Mouse (Mus musculus): Measurements from ENCODE around the gene Tcp11. TPM values are rescaled to one million over a fixed set of nuclear protein-coding genes. Genes with fewer than 3 reads are reported as not detected.

Tcp11 gene
- polyA plus RNA-seq, 1 experiment, result 0.29 TPM

DNA sequence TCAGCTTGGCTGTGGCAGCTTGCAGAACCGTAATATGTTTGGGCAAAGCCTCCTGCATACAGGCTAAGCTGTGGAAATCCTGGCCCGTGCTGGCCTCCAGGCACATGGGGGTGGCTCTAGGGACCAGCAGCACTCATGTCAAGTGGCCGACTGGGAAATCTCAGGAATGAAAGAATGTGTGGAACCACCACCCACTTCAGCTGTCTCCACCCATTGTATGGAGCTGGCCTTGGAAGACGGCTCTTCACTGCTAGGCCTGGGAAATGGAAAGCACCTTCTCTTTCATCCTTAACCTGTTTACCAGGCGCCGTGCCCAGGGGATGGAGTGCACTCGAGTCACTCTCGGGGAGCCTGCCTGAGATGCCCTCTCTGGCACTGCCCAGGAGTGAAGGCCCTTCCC, 45.5 kb downstream of the Tcp11 start:
- peaks cover 2% of the 10 kb centered on the region; the same call in 1 of the 2 replicates for H3K4me1 ChIP-seq (ENCODE audit: control insufficient read depth, insufficient read depth, insufficient read length, low read length)

DNA sequence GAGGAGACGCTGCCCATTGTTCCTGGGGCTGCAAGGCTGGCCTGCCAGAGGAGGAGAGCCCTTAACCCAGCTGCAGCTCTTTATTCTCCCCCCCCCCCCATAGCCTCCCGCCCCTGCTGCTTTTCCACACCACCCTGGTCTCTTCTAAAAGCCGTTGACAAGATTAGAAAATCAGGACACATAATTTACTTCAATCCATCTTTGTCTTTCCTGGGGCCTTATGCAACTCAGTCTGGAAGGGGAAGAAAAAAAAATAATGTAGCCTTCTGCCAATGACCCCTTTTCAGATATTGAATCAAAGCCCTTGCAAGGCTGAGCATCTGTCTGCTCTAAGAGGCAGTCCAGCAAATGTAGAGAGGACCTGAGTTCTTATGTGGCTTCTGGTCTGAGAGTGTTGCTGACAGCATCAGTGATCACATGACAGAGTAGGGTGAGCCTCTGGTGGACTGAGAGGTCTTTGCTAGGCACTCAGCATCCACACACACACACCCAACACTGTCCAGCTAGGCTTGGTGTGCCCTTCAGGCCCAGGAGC, 47.3 kb downstream of the Tcp11 start:
- TF ChIP-seq CTCF (IDR thresholded peaks at IDR 0.05; ENCODE audit: extremely low read depth, insufficient read length, insufficient replicate concordance, low read depth, low read length), result no peak
- TF ChIP-seq POLR2A (IDR thresholded peaks at IDR 0.05; ENCODE audit: low read depth, low read length), result no peak
- Histone ChIP-seq H3K27me3 (ENCODE audit: control insufficient read depth, insufficient read depth, low read length) (no peaks in the 10 kb centered on the region), H3K4me3 (ENCODE audit: low read depth, low read length) (no peak overlapping the region), H3K36me3 (ENCODE audit: control insufficient read depth, insufficient read depth, low read length) (peaks cover 8% of the 10 kb centered on the region; the same call in 1 of the 2 replicates), H3K27ac (ENCODE audit: insufficient read depth, low read depth, low read length) (no peak overlapping the region), H3K4me1 (ENCODE audit: control insufficient read depth, insufficient read depth, insufficient read length, low read length) (peaks cover 2% of the 10 kb centered on the region; the same call in 1 of the 2 replicates)
- WGBS, result 83% methylated on average over 3 of the region's 3 CpGs

More for the DNA sequence above, 45.5 kb downstream of the Tcp11 start:
- Histone ChIP-seq H3K27ac (ENCODE audit: insufficient read depth, low read depth, low read length) (no peak overlapping the region), H3K36me3 (ENCODE audit: control insufficient read depth, insufficient read depth, low read length) (peaks cover 18% of the 10 kb centered on the region), H3K27me3 (ENCODE audit: control insufficient read depth, insufficient read depth, low read length) (no peaks in the 10 kb centered on the region), H3K4me3 (ENCODE audit: low read depth, low read length) (no peak overlapping the region)
- TF ChIP-seq CTCF (IDR thresholded peaks at IDR 0.05; ENCODE audit: extremely low read depth, insufficient read length, insufficient replicate concordance, low read depth, low read length) (no peak), POLR2A (IDR thresholded peaks at IDR 0.05; ENCODE audit: low read depth, low read length) (no peak)
- WGBS, result 59% methylated on average over 8 of the region's 8 CpGs

DNA sequence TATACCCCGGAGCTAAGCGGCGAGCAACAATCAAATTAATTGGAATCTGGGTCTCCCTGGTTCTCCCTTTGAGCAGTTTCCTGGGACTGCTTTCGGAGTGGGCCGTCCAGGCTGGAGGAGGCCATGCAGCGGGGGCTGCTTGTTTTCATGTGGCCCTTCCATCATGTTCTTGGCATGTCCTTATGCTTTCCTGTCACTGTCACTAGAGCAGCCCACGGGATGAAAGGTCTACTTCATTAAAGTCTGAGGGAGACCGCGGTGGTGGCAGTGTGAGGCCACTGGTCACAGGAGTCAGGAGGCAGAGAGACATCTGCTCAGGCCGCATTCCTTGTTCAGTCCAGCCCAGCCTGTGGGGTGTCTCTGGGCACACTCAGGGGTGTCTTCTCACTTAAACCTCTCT, 48.2 kb downstream of the Tcp11 start:
- 92% methylated on average over 10 of the region's 10 CpGs for WGBS
- TF ChIP-seq POLR2A (IDR thresholded peaks at IDR 0.05; ENCODE audit: low read depth, low read length) (no peak), CTCF (IDR thresholded peaks at IDR 0.05; ENCODE audit: extremely low read depth, insufficient read length, insufficient replicate concordance, low read depth, low read length) (no peak)
- H3K4me3 ChIP-seq (ENCODE audit: low read depth, low read length), result no peak overlapping the region
- H3K4me1 ChIP-seq (ENCODE audit: control insufficient read depth, insufficient read depth, insufficient read length, low read length), result peaks cover 2% of the 10 kb centered on the region; the same call in 1 of the 2 replicates
- no peaks in the 10 kb centered on the region for H3K27me3 ChIP-seq (ENCODE audit: control insufficient read depth, insufficient read depth, low read length)
- peaks cover 6% of the 10 kb centered on the region; the same call in 1 of the 2 replicates for H3K36me3 ChIP-seq (ENCODE audit: control insufficient read depth, insufficient read depth, low read length)
- H3K27ac ChIP-seq (ENCODE audit: insufficient read depth, low read depth, low read length), result no peak overlapping the region

- peaks cover 5% of the 10 kb centered on the region; the same call in 1 of the 2 replicates for H3K4me1 ChIP-seq (ENCODE audit: control insufficient read depth, insufficient read depth, insufficient read length, low read length)
- WGBS, result 76% methylated on average over 9 of the region's 9 CpGs
- H3K27ac ChIP-seq (ENCODE audit: insufficient read depth, low read depth, low read length), result no peak overlapping the region
- H3K36me3 ChIP-seq (ENCODE audit: control insufficient read depth, insufficient read depth, low read length), result peaks cover 6% of the 10 kb centered on the region; the same call in 1 of the 2 replicates
- H3K4me3 ChIP-seq (ENCODE audit: low read depth, low read length), result no peak overlapping the region
- TF ChIP-seq CTCF (IDR thresholded peaks at IDR 0.05; ENCODE audit: extremely low read depth, insufficient read length, insufficient replicate concordance, low read depth, low read length) (no peak), POLR2A (IDR thresholded peaks at IDR 0.05; ENCODE audit: low read depth, low read length) (no peak)
- H3K27me3 ChIP-seq (ENCODE audit: control insufficient read depth, insufficient read depth, low read length), result no peaks in the 10 kb centered on the region
Measured at GRCm38 (mm10) chr17:28031281-28031941, 49.0 kb downstream of the Tcp11 start.

- no peak overlapping the region for H3K27ac ChIP-seq (ENCODE audit: insufficient read depth, low read depth, low read length)
- 0 out of 2 replicates have a peak, but pooled peaks cover 4% of the 10 kb centered on the region for H3K36me3 ChIP-seq (ENCODE audit: control insufficient read depth, insufficient read depth, low read length)
- H3K4me1 ChIP-seq (ENCODE audit: control insufficient read depth, insufficient read depth, insufficient read length, low read length), result peaks cover 12% of the 10 kb centered on the region
Measured at GRCm38 (mm10) chr17:28030446-28030845, 50.0 kb downstream of the Tcp11 start.

GRCm38 (mm10) chr17:28029308-28029707, 51.1 kb downstream of the Tcp11 start:
- H3K4me1 ChIP-seq (ENCODE audit: control insufficient read depth, insufficient read depth, insufficient read length, low read length), result peaks cover 16% of the 10 kb centered on the region
- TF ChIP-seq POLR2A (IDR thresholded peaks at IDR 0.05; ENCODE audit: low read depth, low read length) (no peak), CTCF (IDR thresholded peaks at IDR 0.05; ENCODE audit: extremely low read depth, insufficient read length, insufficient replicate concordance, low read depth, low read length) (no peak)
- H3K27ac ChIP-seq (ENCODE audit: insufficient read depth, low read depth, low read length), result no peak overlapping the region
- 0 out of 2 replicates have a peak, but pooled peaks cover 3% of the 10 kb centered on the region for H3K36me3 ChIP-seq (ENCODE audit: control insufficient read depth, insufficient read depth, low read length)
- WGBS, result 84% methylated on average over 2 of the region's 2 CpGs
- no peaks in the 10 kb centered on the region for H3K27me3 ChIP-seq (ENCODE audit: control insufficient read depth, insufficient read depth, low read length)
- H3K4me3 ChIP-seq (ENCODE audit: low read depth, low read length), result no peak overlapping the region

More at GRCm38 (mm10) chr17:28030446-28030845, 50.0 kb downstream of the Tcp11 start:
- Histone ChIP-seq H3K4me3 (ENCODE audit: low read depth, low read length) (no peak overlapping the region), H3K27me3 (ENCODE audit: control insufficient read depth, insufficient read depth, low read length) (no peaks in the 10 kb centered on the region)
- 90% methylated on average over 10 of the region's 10 CpGs for WGBS
- TF ChIP-seq POLR2A (IDR thresholded peaks at IDR 0.05; ENCODE audit: low read depth, low read length), result no peak
- TF ChIP-seq CTCF (IDR thresholded peaks at IDR 0.05; ENCODE audit: extremely low read depth, insufficient read length, insufficient replicate concordance, low read depth, low read length), result no peak

GRCm38 (mm10) chr17:28028236-28028635, 52.2 kb downstream of the Tcp11 start:
- Histone ChIP-seq H3K4me3 (ENCODE audit: low read depth, low read length) (no peak overlapping the region), H3K4me1 (ENCODE audit: control insufficient read depth, insufficient read depth, insufficient read length, low read length) (peaks cover 18% of the 10 kb centered on the region)

More at GRCm38 (mm10) chr17:28028236-28028635, 52.2 kb downstream of the Tcp11 start:
- Histone ChIP-seq H3K27ac (ENCODE audit: insufficient read depth, low read depth, low read length) (no peak overlapping the region), H3K27me3 (ENCODE audit: control insufficient read depth, insufficient read depth, low read length) (no peaks in the 10 kb centered on the region), H3K36me3 (ENCODE audit: control insufficient read depth, insufficient read depth, low read length) (0 out of 2 replicates have a peak, but pooled peaks cover 3% of the 10 kb centered on the region)
- TF ChIP-seq CTCF (IDR thresholded peaks at IDR 0.05; ENCODE audit: extremely low read depth, insufficient read length, insufficient replicate concordance, low read depth, low read length) (no peak), POLR2A (IDR thresholded peaks at IDR 0.05; ENCODE audit: low read depth, low read length) (no peak)
- WGBS, result 83% methylated on average over 10 of the region's 10 CpGs

All from small intestine, adult 2 months (tissue).